Mouse (Mus musculus) embryonic fibroblast, embryonic 13.5 days (primary cell): ENCODE measurements around the gene Limd1.

ENCODE experiments used
- CTCF ChIP-seq: IDR thresholded peaks from 2 replicates; pipeline ENCODE4 v1.5.1; 2011; ENCODE audit warnings: mild to moderate bottlenecking, control low read depth, low read length, moderate library complexity, borderline replicate concordance; ENCODE audit not compliant: insufficient read depth
- POLR2A ChIP-seq: IDR thresholded peaks from 2 replicates; pipeline ENCODE4 v1.6.1; 2011; ENCODE audit warnings: low read depth, mild to moderate bottlenecking, control low read depth, low read length, moderate library complexity

DNA sequence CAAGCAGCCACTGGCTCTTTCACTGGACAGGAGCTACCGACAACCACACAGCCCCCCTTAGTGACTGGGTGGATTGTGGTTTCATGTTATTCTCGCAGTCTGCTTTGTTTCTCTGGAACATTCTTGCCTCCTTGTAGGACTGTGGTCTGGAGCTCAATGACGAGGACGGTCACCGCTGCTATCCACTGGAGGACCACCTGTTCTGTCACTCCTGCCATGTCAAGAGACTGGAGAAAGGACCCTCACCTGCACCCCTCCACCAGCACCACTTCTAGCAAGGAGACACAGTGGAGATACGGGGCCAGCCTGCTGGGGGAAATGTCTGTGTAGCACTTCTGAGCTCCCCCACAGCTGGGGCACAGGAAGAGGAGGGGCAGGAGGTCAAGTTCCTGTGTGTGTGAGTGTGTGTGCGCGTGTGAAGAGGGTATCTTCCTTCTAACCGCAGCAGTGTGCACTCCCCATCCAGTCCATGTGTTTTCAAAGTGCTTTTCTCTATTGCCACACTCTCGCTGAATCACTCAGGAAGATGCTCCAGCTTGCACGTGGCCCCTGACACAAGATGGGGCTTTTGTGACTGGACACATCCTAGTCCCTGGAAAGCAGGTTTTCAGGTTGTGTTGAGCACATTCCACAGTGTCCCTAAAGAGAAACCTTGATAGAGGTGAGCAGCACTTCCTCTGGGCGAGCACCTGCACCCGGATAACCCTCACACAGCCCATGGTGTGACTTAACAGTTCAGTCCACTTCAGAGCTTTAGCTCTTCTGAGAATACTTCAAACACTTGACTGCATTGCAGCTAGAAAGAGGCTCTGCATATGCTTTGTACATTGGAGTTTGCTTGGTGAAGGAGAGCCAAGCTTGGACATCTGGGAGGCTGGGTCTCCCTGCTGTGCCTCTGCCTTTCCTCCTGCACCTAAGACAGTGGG is 40.7 kb downstream of the Limd1 start:
- no peak for TF ChIP-seq POLR2A
- no peak for TF ChIP-seq CTCF
